Mouse (Mus musculus) embryonic fibroblast, embryonic 13.5 days (primary cell): ENCODE measurements around the gene Gm49027. TPM values are rescaled to one million over a fixed set of nuclear protein-coding genes. Genes with fewer than 3 reads are reported as not detected.
A peak's percentile ranks its signal among the peaks of the same experiment; 100 is the strongest.
"Not testable (repeated sequence)": the region's sequence is repeated elsewhere in the genome, so short reads cannot be mapped to it uniquely, and the experiment has no call there.

Experiments
- H3K27ac ChIP-seq: 2 replicates; pipeline ENCODE4 v1.5.1; 2012; ENCODE audit warnings: low read length, control low read depth, inconsistent platforms; ENCODE audit not compliant: insufficient read depth
- H3K4me1 ChIP-seq: 2 replicates; pipeline ENCODE4 v1.6.1; 2011; ENCODE audit warnings: low read length; ENCODE audit not compliant: control insufficient read depth, insufficient read depth
- H3K4me3 ChIP-seq: 2 replicates; pipeline ENCODE4 v1.5.1; 2011; ENCODE audit warnings: mild to moderate bottlenecking, control low read depth, low read length; ENCODE audit not compliant: insufficient read depth
- CTCF ChIP-seq: IDR thresholded peaks from 2 replicates; pipeline ENCODE4 v1.5.1; 2011; ENCODE audit warnings: mild to moderate bottlenecking, control low read depth, low read length, moderate library complexity, borderline replicate concordance; ENCODE audit not compliant: insufficient read depth
- POLR2A ChIP-seq: IDR thresholded peaks from 2 replicates; pipeline ENCODE4 v1.6.1; 2011; ENCODE audit warnings: low read depth, mild to moderate bottlenecking, control low read depth, low read length, moderate library complexity
- polyA plus RNA-seq: library from polyadenylated mRNA; stranded (reverse); fragments of >200 nt; gene quantifications from 2 replicates; pipeline ENCODE4 v1.2.4, GENCODE M21; 2011; ENCODE audit warnings: low read depth; ENCODE audit not compliant: missing spikeins, insufficient read length

The Gm49027 gene
- polyA plus RNA-seq, 1 experiment: not detected

- no peak overlapping the region for H3K27ac ChIP-seq
- H3K4me3 ChIP-seq: no peak overlapping the region
- 0 out of 2 replicates have a peak, but pooled peaks cover 2% of the 10 kb centered on the region for H3K4me1 ChIP-seq
- no peak for TF ChIP-seq CTCF
- no peak for TF ChIP-seq POLR2A
These were observed 718 bp upstream of the Gm49027 start for GRCm38 (mm10) chr5:123525916-123526495.

- Histone ChIP-seq H3K4me1 (0 out of 2 replicates have a peak, but pooled peaks cover 2% of the 10 kb centered on the region), H3K4me3 (peak overlapping the region; percentile 66), H3K27ac (no peak overlapping the region)
- TF ChIP-seq POLR2A: no peak
These were observed 916 bp downstream of the Gm49027 start for GRCm38 (mm10) chr5:123524393-123524750.

GRCm38 (mm10) chr5:123523692-123524392 is 1.4 kb downstream of the Gm49027 start, which contains the start of gene Diablo:
Diablo (minus strand) TSS chr5:123524176.
- 0 out of 2 replicates have a peak, but pooled peaks cover 2% of the 10 kb centered on the region for H3K4me1 ChIP-seq
- H3K4me3 ChIP-seq: peak within 1 kb of the TSS; percentile 92
- TF ChIP-seq CTCF: no peak
- peak; percentile 95 for TF ChIP-seq POLR2A
- H3K27ac ChIP-seq: no peak within 1 kb of the TSS

GRCm38 (mm10) chr5:123522166-123522565 is 3.1 kb downstream of the Gm49027 start:
- TF ChIP-seq CTCF (no peak), POLR2A (no peak)
- H3K4me3 ChIP-seq: no peak overlapping the region
- 0 out of 2 replicates have a peak, but pooled peaks cover 2% of the 10 kb centered on the region for H3K4me1 ChIP-seq
- no peak overlapping the region for H3K27ac ChIP-seq

GRCm38 (mm10) chr5:123521621-123522020 is 3.7 kb downstream of the Gm49027 start:
- TF ChIP-seq POLR2A: no peak
- no peak for TF ChIP-seq CTCF
- H3K27ac ChIP-seq: no peak overlapping the region

GRCm38 (mm10) chr5:123520666-123521065 is 4.6 kb downstream of the Gm49027 start:
- H3K4me1 ChIP-seq: 0 out of 2 replicates have a peak, but pooled peaks cover 2% of the 10 kb centered on the region
- TF ChIP-seq POLR2A: no peak
- no peak for TF ChIP-seq CTCF
- no peak overlapping the region for H3K4me3 ChIP-seq
- no peak overlapping the region for H3K27ac ChIP-seq

More at GRCm38 (mm10) chr5:123521621-123522020, 3.7 kb downstream of the Gm49027 start:
- Histone ChIP-seq H3K4me3 (no peak overlapping the region), H3K4me1 (0 out of 2 replicates have a peak, but pooled peaks cover 2% of the 10 kb centered on the region)

- Histone ChIP-seq H3K4me1 (peaks cover 7% of the 10 kb centered on the region), H3K4me3 (no peak overlapping the region), H3K27ac (no peak overlapping the region)
- TF ChIP-seq POLR2A (no peak), CTCF (no peak)
These were observed 10.4 kb downstream of the Gm49027 start for GRCm38 (mm10) chr5:123514871-123515270.

- no peak overlapping the region for H3K4me3 ChIP-seq
- H3K27ac ChIP-seq: no peak overlapping the region
- H3K4me1 ChIP-seq: peaks cover 7% of the 10 kb centered on the region
- TF ChIP-seq CTCF (no peak), POLR2A (no peak)
These were observed 13.2 kb downstream of the Gm49027 start for GRCm38 (mm10) chr5:123512102-123512501.

- H3K4me3 ChIP-seq, H3K27ac ChIP-seq, H3K4me1 ChIP-seq: not testable (repeated sequence)
These were observed 13.9 kb downstream of the Gm49027 start for GRCm38 (mm10) chr5:123511426-123511825.

- TF ChIP-seq CTCF (no peak), POLR2A (no peak)
- Histone ChIP-seq H3K27ac (no peak within 1 kb of the TSS), H3K4me3 (no peak within 1 kb of the TSS), H3K4me1 (peaks cover 5% of the 10 kb centered on the region)
These were observed 15.1 kb downstream of the Gm49027 start, which contains the start of gene B3gnt4 for GRCm38 (mm10) chr5:123510160-123510559. B3gnt4 (plus strand) TSS chr5:123510460.
